Mouse (Mus musculus) R1 (cell line): ENCODE measurements around the gene Map7.

Experiments used
- DNase-seq: peaks from one replicate; pipeline ENCODE4 v3.0.0-alpha.2; 2018; ENCODE audit warnings: low read depth, low spot score

The Map7 gene

DNA sequence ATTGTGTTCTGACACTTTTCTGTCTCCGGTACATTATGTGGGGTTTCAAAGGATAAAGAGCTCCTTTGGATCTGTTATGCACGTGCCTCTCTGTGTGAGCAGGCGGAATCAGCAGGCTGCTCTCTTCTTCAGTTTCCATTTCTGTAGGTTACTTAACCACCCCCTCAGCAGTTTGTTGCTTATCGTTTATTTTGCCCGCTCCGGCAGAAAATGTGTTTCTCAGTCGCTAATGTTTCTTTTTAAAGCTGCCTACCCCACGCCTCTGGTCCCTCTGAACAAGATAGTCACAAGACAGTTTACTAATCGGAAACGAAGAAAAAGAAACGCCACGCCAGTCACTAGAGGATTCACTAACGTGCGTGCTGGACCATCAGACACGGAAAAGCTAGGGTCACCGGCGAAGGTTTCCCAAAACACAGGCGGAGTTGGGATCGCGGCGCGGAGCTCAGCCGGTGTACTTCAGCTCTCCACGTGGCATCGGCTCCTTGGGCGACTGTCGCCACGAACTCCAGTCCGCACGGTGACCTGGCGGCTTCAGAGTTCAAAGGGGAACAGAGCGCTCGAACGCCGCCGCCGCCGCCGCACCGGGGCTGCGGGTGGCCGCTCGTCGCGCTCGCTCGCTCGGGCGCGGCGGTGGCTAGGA is at the start of gene Map7:
Gene Map7 (plus strand): TSS at position 342 of the 643 bp plus-strand sequence.
- DNase-seq = peak; percentile 58

GRCm38 (mm10) chr10:20101456-20101855 is 46.8 kb upstream of the Map7 start:
- DNase-seq = no peak

GRCm38 (mm10) chr10:20104271-20104931 is 43.9 kb upstream of the Map7 start:
- DNase-seq = peak; percentile 48

DNA sequence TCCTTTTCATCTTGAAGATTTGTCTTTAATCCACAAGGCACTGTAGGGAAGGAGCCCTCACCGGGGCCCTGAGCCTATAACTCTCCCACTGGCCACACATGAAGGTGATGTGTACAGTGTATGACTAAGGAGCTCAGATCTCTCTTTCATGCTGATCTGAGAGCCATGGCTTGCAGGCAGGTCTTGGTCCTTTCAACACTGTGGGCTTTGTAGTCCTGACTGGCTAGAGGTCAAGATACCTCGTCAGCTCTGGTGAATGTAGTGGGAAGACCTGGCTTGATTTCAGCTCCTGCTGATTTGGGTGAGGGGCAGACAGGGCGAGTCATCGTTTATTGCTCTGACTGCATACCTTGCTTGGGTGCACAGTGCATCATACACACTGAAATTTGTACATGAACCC is 42.7 kb upstream of the Map7 start:
- DNase-seq = no peak

GRCm38 (mm10) chr10:20107031-20107430 is 41.2 kb upstream of the Map7 start:
- DNase-seq = no peak

DNA sequence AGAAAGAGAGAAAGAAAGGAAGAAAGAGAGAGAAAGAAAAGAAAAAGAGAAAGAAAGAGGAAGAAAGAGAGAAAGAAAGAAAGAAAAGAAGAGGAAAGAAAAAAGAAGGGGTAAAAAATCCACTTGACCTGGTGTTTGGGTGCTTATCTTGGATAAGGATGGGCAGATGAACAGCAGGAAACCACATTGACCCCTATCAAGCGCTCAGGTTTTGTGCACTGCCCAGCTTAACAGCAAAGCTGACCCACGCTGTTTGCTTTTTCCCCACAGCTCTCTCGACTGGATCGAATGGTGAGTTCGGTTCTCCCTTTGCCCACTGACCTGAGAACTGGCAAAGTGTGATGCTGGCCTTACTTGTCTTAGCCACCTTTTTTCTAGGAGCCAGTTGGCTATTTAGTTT is 36.8 kb upstream of the Map7 start:
- no peak for DNase-seq

GRCm38 (mm10) chr10:20112026-20112973 is 36.0 kb upstream of the Map7 start:
- DNase-seq = no peak

GRCm38 (mm10) chr10:20119504-20120425 is 28.5 kb upstream of the Map7 start:
- DNase-seq = no peak

- DNase-seq = no peak
These were observed 26.3 kb upstream of the Map7 start for GRCm38 (mm10) chr10:20121981-20122380.

DNA sequence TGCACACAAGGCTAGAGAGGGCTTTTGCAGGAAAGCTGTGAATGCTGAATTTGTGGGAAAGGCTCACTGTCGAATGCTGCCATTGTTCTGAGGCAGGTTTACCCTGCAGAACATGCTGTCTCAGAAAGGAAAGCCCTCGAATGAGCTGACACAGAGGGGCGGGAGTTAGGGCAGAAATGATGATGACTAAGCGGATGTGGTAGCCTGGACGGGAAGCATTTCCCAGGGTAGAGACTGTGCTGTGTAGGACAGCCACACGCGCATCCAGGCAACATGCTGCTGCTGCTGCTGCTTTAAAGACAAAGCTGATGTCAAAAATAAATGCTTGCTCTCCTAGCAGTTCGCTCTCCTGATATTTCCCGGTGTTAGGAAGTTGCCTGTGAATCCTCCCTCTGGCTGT is 24.9 kb upstream of the Map7 start:
- DNase-seq = peak; percentile 57

GRCm38 (mm10) chr10:20124576-20124975 is 23.7 kb upstream of the Map7 start:
- DNase-seq = peak; percentile 76

DNA sequence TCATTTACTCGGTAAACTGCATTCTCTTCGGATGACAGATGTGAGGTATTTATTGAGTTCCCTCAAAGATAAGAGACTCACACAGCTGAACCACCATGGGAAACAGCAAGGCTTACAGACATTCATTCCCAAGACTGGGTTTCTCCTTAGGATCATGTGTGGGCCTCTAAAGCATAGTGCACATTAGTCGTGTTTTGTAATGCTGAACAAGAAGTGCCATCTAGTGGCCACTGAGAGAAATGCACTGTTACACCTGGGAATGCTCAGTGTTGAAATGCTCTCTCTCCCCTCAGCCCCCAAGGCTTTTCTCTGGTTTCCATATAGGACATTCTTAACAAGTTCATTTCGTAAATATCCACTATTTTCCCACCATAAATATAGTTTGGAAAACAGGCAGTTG is 23.0 kb upstream of the Map7 start:
- DNase-seq = peak; percentile 87

DNA sequence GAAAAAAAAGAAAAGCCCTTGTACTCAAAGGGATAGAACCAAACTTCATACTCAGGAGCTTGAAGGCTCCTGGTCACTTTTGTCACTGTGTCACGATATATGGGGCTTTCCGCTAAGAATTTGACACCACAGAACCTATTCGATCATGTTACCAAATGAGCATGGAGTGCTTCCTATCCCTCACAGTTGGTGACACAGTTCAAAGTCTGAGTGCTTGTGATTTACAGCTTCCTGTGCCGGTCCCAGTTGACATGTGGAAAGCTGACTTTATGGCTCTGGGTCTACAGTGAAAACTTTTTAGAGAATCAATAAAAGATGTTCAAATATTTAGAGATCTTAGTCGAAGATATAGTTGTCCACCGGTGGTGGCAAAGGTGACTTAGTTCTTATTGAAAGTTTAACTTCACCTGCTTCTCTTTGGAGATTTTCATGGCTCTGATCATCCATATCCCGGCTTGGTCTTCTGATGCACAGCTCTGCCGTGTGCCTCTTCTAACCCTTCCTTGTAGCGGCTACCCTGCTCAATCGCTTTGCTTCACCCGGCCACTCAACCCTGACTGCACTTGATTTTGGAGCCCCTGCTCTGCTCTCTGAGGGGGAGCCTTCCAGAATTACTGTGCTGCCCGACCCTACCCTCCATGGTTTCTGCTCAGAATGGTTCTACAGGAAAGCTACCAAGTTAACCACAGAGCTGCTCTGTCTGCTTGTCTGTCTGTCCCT is 15.2 kb upstream of the Map7 start:
- DNase-seq = no peak

- no peak for DNase-seq
These were observed 12.8 kb upstream of the Map7 start for GRCm38 (mm10) chr10:20135350-20136058.

DNA sequence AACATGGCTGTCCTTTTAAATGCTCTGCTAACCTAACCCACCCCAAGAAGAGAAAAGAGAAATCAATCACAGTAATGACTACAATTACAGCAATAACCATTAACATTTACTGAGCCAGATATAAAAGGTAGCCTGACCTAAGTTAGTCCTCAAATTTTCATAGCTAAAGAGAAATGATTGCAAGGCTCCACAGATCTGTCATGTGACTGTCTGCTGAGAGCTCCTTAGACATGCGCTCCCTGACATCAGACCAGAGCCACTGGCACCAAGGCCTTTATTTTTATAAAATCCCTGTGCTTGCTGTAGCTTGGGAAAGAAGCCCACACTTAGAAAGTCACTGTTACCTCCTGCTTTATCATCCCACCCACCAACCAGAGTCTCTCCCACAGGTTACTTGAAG is 11.8 kb upstream of the Map7 start:
- DNase-seq = no peak

- DNase-seq = peak; percentile 72
These were observed 6.9 kb upstream of the Map7 start for GRCm38 (mm10) chr10:20141376-20141775.

GRCm38 (mm10) chr10:20148773-20149120 is 476 bp downstream of the Map7 start:
- DNase-seq = peak; percentile 69

DNA sequence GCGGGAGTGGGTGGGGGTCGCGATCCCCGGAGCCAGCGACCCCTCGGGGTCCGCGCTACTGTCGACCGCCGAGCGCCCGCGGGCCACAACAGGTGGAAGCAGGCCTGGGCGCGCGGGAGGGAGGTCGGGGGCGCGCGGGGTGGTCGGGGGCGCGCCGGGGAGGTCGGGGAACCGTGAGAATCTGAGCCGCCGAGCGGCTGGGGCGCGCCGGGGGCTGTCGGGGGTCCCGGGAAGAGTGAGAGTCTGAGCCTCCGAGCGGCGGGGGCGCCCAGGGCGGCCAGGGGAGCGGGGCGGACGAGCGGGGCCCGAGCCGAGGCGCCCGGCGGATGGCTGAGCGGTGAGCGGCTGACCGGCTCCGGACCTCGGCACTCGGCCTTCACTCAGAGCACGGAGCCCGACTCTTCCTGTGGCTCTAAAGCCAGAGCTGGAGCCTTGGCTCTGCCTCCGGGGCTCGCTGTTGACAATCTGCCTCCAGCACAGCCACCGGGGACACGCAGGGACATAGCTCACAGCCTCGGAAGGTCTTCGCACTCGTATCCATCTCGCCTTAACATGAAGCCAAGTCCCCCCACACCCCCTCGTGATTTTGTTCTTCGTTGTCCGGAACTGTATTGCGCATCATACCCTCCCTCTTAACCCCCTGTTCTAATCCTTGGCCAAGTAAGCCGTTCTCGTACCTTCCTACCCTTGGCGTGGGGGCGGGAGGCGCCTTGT is 1.0 kb downstream of the Map7 start:
- peak; percentile 60 for DNase-seq

DNA sequence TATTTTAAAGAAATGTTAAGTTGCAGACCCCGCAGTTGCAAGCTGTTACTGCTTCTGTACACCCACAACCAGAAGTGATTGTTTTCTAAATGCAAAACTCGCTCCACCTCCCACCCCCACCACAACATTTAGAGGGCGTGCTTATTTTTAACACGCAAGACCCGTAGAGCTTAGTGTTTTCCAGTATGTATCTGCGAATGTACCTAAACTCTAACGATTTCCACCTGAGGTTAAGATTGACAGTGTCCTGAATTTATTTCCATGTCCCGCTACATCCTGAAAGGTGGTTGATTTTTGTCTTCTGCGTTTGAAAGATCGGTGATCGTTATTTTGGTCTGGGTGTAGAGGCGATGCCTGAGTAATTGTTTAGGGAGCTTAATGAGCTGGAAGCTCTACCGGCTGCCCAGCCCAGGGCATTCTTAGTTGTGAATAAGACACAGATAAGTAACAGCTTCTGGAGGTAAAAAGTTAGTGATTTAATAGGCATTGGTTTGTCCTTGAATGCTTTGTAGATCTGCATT is 1.6 kb downstream of the Map7 start:
- peak; percentile 67 for DNase-seq
